Mouse (Mus musculus): ENCODE data around the gene Matk.

Gene Matk

DNA sequence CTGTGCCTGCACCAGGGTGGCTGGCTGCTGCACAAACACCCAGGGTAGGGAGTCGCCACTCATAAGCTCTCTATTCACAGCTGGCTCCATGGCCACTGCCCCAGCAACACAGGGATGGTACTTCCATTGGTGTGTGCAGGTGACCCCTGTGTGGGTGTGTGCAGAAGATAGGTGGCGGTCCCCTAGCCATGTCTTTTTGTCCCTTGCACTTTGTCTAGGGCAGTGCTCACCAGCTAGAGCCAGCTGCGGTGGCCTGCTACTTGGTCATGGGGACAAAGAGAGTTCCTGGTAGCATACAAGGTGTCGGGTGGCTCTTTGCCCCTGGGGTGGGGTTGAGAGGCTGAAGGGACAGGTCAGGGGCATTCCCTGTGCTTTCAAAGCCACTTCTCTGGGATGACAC is 8.6 kb upstream of the Matk start:
- DNase-seq: peak; percentile 22

DNA sequence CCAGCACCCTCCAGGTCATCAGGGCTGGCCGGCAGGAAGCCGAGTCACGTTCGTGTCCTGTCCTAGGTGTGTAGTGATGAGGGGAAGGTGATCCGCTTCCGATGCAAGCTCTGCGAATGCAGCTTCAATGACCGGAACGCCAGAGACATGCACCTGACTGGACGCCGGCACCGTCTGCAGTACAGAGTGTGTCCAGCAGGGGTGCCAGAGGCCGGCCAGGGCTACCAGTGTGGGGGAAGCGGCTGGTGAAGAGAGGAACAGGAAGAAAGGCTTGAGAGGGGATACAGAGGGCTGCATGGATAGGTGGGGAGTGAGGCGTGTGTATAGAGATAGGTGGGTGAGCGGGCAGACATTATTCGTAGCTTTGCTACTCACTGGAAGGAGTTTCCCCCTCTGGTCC is 8.1 kb upstream of the Matk start:
- DNase-seq: peak; percentile 91

GRCm38 (mm10) chr10:81245166-81245565 is 7.6 kb upstream of the Matk start:
- DNase-seq: peak; percentile 24

GRCm38 (mm10) chr10:81247804-81248203 is 4.9 kb upstream of the Matk start:
- no peak for DNase-seq

DNA sequence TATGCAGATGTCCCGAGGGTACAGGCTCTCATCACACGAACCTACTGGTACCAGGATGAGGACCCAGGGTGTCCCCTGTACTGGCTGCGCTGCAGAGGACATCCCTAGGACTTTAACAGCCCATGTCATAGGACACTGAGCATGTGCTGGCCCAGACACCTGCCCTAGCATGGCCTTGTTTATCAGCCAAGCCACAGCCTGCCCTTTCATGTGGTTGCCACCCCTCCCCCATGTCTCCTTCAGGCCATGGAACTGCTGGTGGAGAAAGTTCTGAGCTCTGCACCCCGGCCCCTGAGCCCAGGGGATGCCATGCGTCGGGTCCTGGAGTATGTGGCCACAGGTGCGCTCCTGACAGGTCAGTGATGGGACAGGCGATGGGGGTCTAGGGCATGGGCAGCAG is 3.3 kb upstream of the Matk start:
- no peak for DNase-seq

DNA sequence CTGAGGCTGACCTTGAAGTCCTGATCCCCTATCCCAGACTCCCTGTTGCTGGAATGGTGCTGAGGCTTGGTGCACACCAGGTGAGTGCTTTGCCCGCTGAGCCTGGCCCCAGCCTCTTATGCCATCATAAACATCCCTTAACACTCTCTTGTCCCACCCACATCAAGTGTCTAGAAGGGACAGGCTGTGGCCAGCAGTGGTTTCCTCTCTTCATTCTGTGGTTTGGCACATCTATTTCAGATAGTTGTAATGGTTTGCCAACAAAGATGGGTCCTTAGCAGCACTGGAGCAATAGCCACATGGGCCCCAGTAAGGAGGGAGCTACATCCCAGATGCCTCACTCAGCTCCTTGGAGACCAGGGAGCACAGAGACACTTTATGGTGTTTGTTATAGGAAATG is 2.2 kb downstream of the Matk start:
- no peak for DNase-seq

- peak; percentile 75 for DNase-seq
These were observed 4.7 kb downstream of the Matk start for GRCm38 (mm10) chr10:81257158-81258039.

- DNase-seq: no peak
These were observed 6.6 kb downstream of the Matk start for GRCm38 (mm10) chr10:81259225-81259884.

- DNase-seq: no peak
These were observed 8.3 kb downstream of the Matk start for GRCm38 (mm10) chr10:81261025-81261424.

DNA sequence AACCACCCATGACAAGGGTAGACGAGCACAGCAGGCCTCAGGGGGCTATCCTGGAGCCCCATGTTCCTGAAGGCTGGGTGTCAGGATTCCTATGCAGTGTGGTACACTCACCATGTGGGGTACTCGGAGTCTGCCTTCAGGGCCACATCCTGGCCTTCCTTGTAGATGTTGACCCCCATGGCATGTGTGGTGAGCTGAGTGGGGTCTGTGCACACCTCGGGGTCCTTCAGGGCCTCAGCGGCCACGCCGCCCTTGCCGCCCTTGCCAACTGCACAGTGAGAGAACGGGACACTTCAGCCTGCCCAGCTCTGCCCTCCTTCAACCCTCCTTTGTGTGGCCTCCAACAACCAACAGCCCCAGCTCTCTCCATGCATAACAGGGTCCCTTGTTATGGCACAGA is 12.8 kb downstream of the Matk start:
- DNase-seq: no peak

DNA sequence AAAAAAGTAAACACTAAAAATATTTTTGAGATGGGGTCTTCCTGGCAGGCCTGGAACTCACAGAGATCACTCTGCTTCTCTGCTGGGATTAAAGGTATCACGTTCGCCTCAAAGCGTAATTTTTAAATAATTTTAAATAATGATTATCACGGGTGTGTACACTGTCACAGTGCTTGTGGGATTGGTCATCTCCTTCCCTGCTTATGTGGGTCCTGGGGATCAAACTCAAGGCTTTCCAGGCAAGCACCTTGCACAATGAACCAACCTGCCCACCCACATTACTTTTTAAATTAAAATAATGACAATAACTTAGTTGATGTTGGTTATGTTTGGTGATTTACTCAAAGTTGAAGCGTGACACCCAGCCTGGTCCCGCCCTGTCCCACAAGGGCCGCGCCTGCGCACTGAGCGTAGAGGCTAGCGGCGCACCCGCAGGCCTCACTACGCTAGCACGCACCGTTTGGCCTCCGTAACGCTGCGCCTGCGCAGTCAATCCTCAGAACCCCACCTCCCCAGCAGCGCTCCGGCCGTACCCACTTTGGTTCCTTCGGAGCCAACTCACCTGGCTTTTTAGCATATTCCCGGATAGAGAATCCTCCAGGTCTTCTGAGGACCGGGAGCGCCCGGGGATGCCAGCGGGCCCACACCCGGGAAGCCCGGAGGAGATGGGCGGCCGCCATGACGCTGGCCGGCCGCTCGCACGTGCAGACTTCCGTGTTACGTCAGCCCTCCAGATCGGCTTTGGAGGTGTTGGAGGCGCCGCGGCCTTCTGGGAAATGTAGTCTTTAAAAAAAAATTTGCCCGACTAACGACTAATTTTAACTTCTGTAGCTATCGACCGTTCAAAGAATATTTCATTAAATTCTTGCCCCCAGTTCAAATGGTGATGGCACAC is 13.7 kb downstream of the Matk start, which contains the start of the genes Mrpl54 and Apba3:
Mrpl54 (minus strand) TSS at position 724 of the 895 bp plus-strand sequence.
Apba3 (plus strand) TSS at position 750 of the 895 bp plus-strand sequence.
- DNase-seq: peak; percentile 99

GRCm38 (mm10) chr10:81268056-81268455 is 15.3 kb downstream of the Matk start:
- peak; percentile 73 for DNase-seq

DNA sequence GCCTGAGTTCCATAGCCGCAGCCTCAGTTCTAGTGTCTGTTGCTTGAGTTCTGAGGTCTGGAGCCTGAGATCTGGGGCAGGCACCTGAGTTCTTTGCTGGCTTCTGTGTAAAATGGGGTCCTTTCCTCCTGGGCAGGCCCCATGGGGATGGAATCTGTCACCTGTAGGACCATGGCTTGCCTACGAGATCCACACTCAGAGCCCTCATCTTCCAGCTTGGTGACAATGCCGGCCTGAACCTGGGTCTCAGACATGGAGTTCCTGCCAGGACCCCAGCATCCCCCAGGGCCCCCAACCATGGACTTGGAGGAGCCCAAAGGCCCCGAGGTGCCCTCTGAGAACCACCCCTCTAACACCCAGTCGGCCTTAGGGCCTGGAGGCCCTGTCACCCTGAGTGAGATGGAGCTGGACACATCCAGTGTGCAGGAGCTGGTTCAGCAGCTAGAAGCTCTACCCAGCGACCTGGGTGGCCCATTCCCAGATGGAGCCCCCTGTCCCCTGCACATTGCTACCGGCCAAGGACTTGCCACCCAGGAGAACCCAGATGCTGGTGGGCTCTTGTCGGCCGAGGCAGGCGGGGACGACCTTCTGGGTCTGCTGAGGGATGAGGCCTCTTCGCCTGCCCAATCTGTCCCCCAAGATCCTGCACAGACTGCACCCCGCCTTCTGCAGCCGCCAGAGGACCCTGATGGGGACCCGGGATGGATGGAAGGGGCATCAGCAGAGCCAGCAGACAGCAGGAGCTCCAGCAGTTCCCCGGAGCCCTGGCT is 16.1 kb downstream of the Matk start:
- DNase-seq: no peak

- no peak for DNase-seq
These were observed 19.6 kb downstream of the Matk start for GRCm38 (mm10) chr10:81272356-81272755.

DNA sequence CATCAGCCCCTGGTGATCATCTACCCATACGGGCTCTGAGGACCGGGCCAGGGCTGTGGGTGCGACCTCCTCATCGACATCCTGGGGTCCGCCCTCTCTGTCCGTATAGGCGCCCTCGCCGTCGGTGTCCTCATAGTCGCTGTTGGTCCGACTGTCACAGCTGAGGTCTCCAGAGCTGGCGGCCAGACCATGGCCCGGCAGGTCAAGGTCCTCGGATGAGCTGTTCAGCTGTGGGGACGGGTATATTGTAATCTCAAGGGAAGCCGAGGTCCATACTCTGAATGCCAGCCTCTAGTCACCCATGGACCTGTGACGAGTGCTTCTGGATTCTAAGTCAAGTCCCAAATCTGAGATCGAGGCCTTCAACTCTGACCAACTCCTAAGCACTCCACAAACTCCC is 21.1 kb downstream of the Matk start:
- DNase-seq: no peak

- DNase-seq: peak; percentile 38
These were observed 24.9 kb downstream of the Matk start for GRCm38 (mm10) chr10:81277676-81278075.

DNA sequence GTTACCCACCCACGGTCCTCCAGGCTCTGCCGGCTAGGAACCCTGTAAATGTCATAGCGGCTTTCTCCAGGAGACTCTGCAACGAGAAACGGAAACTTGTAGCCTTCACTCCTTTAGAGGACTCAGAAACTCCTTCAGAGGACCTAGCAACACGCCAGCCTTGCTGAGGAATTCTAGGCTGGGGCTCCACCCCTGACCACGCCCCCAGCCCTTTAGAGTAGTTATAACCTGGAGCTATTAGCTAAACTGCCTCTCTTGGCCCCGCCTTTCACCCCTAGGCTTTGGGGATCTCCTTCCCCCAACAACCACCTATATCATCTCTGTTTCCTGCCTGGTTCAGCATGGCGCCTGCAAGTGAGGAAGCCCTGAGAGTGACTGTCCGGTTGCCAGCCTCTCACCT is 26.8 kb downstream of the Matk start:
- peak; percentile 40 for DNase-seq

GRCm38 (mm10) chr10:81284189-81284588 is 31.5 kb downstream of the Matk start:
- DNase-seq: no peak

- DNase-seq: peak; percentile 61
These were observed 32.0 kb downstream of the Matk start for GRCm38 (mm10) chr10:81284719-81285118.

GRCm38 (mm10) chr10:81285694-81286450 is 33.1 kb downstream of the Matk start:
- DNase-seq: peak; percentile 97

GRCm38 (mm10) chr10:81286586-81286985 is 33.9 kb downstream of the Matk start:
- peak; percentile 56 for DNase-seq

All from thymus, postnatal 4 days (tissue).